Mouse (Mus musculus) liver, postnatal 0 days (tissue): ENCODE data around the gene Rasd1. TPM values are rescaled to one million over a fixed set of nuclear protein-coding genes. Genes with fewer than 3 reads are reported as not detected.

Experiments
- ATAC-seq: fragments of 200-750 bp; cut with Nextera tagmentation; 2 replicates; pipeline ENCODE4 v1.8.0; 2017; ENCODE audit warnings: mild to moderate bottlenecking, moderate library complexity
- DNase-seq: peaks from one replicate; pipeline ENCODE4 v3.0.0-alpha.2; 2016
- H3K27ac ChIP-seq: fragments of 300-500 bp; sonication (generic); 2 replicates; pipeline ENCODE4 v1.5.1; 2014; ENCODE audit warnings: antibody characterized with exemption, moderate library complexity, mild to moderate bottlenecking, low read depth
- H3K27me3 ChIP-seq: fragments of 300-500 bp; sonication (generic); 2 replicates; pipeline ENCODE4 v1.6.1; 2014; ENCODE audit warnings: low read length, control low read depth, mixed read lengths; ENCODE audit not compliant: insufficient read depth
- H3K36me3 ChIP-seq: fragments of 300-500 bp; sonication (generic); replicated peaks from 2 replicates; pipeline ENCODE4 v1.6.1; 2014; ENCODE audit warnings: mild to moderate bottlenecking, control low read depth, low read length, moderate library complexity, mixed read lengths; ENCODE audit not compliant: insufficient read depth
- H3K4me1 ChIP-seq: fragments of 300-500 bp; sonication (generic); 2 replicates; pipeline ENCODE4 v1.6.1; 2014; ENCODE audit warnings: antibody characterized with exemption, mild to moderate bottlenecking, control low read depth; ENCODE audit not compliant: insufficient read depth
- H3K4me2 ChIP-seq: fragments of 300-500 bp; sonication (generic); 2 replicates; pipeline ENCODE4 v1.6.1; 2014; ENCODE audit warnings: low read depth, mild to moderate bottlenecking, low read length, moderate library complexity, mixed read lengths
- H3K4me3 ChIP-seq: fragments of 300-500 bp; sonication (generic); 2 replicates; pipeline ENCODE4 v1.5.1; 2014; ENCODE audit warnings: low read depth, low read length
- H3K9ac ChIP-seq: fragments of 300-500 bp; sonication (generic); replicated peaks from 2 replicates; pipeline ENCODE4 v1.6.1; 2014; ENCODE audit warnings: mild to moderate bottlenecking, moderate library complexity
- H3K9me3 ChIP-seq: fragments of 300-500 bp; sonication (generic); 2 replicates; pipeline ENCODE4 v1.6.1; 2016; ENCODE audit warnings: mild to moderate bottlenecking, control low read depth, low read length, mixed read lengths
- CTCF ChIP-seq: sonication (generic); IDR thresholded peaks from 2 replicates; pipeline ENCODE4 v1.5.1; 2016; ENCODE audit warnings: antibody characterized with exemption, low read depth
- EP300 ChIP-seq: IDR thresholded peaks from 2 replicates; pipeline ENCODE4 v1.6.1; 2016; ENCODE audit warnings: antibody characterized with exemption, low read depth, mild to moderate bottlenecking
- WGBS: fragments of 180-500 bp; shearing (Covaris S2); extraction: QIAGEN DNeasy Blood & Tissue Kit; methylation state at CpG from one replicate; pipeline ENCODE4 v1.1.7; 2014; ENCODE audit not compliant: insufficient replicate concordance; 5-methylcytosine and 5-hydroxymethylcytosine counted together
- polyA plus RNA-seq: library from polyadenylated mRNA; unstranded; fragments of >200 nt; fragmentation: Nextera tagmentation; extraction: Ambion mirVana; gene quantifications from 2 replicates; pipeline ENCODE4 v1.2.1, GENCODE M21; 2015

Rasd1 gene
- polyA plus RNA-seq, 1 experiment from 2014 or later: 3.2 TPM

DNA sequence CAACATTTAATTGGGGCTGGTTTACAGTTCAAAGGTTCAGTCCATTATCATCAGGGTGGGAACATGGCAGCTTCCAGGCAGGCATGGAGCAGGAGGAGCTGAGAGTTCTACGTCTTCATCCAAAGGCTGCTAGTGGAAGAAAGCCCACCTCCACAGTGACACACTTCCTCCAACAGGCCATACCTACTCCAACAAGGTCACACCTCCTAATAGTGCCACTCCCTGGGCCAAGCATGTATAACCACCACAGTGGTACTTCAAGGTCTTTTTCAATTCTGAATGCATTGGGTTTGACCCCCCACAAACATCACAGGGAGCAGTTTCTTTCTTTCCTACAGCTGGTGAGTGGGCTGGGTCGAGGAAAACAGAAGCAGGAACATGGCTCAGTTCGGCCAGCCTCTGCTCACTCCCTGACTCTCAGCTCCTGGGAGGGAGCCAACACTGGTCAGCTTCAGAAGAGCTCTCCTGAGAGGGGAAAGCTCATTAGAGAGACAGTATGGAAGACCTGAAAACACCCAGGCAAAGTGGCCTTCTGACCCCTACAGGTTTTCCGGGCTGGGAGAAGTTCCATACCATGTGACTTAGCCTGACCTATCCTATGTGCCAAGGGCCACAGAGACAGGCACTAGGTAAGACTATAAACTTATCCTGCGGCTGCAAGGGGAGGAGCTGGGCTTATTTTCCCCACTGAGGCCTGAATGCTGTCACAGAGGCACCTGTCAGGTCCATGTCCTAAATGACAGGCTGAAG is 36.7 kb upstream of the Rasd1 start:
- H3K27ac ChIP-seq: no peak overlapping the region
- ATAC-seq: no peak
- no peak overlapping the region for H3K4me2 ChIP-seq
- H3K27me3 ChIP-seq: no peaks in the 10 kb centered on the region
- DNase-seq: no peak
- H3K9ac ChIP-seq: no peak overlapping the region
- no peaks in the 10 kb centered on the region for H3K9me3 ChIP-seq
- H3K4me3 ChIP-seq: no peak overlapping the region
- WGBS: 69% methylated on average over 5 of the region's 5 CpGs
- H3K4me1 ChIP-seq: peaks cover 8% of the 10 kb centered on the region
- H3K36me3 ChIP-seq: no peaks in the 10 kb centered on the region
- TF ChIP-seq EP300 (no peak), CTCF (no peak)

DNA sequence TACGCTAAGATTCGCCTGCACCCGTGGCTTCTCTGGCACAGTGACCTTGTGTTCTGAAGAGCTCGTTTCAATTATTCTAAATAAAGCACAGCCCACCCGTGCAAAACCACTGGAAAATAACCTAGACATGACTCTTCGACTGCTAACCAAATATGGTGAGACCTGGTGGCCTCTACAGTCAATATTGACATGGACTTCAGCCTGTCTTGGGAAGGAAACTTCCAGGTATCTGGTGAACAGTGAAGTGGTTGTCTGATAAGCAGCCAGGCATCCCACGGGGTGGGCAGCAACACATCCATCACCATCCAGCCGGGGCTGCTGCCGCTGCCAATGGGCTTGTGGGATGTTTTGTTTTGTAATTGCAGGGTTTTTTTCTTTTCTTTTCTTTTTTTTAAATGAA is 29.6 kb upstream of the Rasd1 start:
- no peak for DNase-seq
- H3K27me3 ChIP-seq: no peaks in the 10 kb centered on the region
- peaks cover 22% of the 10 kb centered on the region for H3K4me1 ChIP-seq
- no peak overlapping the region for H3K4me2 ChIP-seq
- ATAC-seq: no peak
- no peaks in the 10 kb centered on the region for H3K36me3 ChIP-seq
- 40% methylated on average over 9 of the region's 9 CpGs for WGBS
- TF ChIP-seq CTCF (no peak), EP300 (no peak)
- no peaks in the 10 kb centered on the region for H3K9me3 ChIP-seq
- no peak overlapping the region for H3K9ac ChIP-seq
- no peak overlapping the region for H3K4me3 ChIP-seq
- no peak overlapping the region for H3K27ac ChIP-seq

DNA sequence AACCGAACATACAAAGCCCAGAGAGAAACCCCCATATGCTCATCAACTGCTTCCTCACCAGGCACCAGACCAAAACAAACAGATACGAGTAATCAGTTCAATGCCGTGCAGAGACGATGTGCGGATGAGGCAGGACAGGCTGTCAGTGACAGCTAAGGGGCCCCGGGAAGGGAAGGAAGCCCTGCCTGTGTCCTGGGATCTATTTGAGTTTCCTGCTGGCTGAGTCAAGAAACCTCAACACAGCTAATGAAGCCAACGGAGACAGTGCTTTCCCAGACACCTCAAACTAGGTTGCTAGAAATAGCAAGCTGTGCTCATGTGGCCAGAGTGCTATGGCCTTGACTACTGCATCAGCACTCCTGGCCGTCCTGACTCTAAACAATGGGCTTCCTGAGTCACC is 26.6 kb upstream of the Rasd1 start:
- 35% methylated on average over 8 of the region's 8 CpGs for WGBS
- DNase-seq (no peak), ATAC-seq (0 out of 2 replicates have a peak, but pooled peaks have one; percentile 25)
- Histone ChIP-seq H3K4me2 (no peak overlapping the region), H3K4me3 (no peak overlapping the region), H3K4me1 (peaks cover 14% of the 10 kb centered on the region; the same call in 1 of the 2 replicates), H3K27me3 (no peaks in the 10 kb centered on the region), H3K9ac (no peak overlapping the region), H3K27ac (no peak overlapping the region), H3K36me3 (no peaks in the 10 kb centered on the region), H3K9me3 (no peaks in the 10 kb centered on the region)
- TF ChIP-seq CTCF (no peak), EP300 (no peak)

DNA sequence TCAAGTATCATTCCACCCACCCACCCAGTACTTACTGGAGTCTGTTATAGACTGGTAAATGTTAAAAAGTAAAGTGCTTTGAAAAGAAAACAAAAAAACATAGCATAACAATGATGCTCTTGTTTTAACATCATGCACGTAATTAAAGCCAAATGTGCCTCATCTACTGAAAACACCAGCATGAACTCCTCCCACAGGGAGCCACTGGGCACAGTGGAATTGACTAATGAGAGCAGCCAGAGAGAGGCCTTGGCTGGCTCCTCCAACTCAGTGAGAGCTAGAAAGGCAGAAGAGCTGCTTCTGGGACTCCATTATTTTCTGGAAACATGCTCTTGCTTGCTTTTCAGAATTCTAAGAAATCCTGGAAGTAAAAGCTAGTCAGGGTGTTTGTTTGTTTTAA is 24.7 kb upstream of the Rasd1 start:
- no peak overlapping the region for H3K9ac ChIP-seq
- H3K4me2 ChIP-seq: no peak overlapping the region
- peaks cover 11% of the 10 kb centered on the region; the same call in 1 of the 2 replicates for H3K4me1 ChIP-seq
- 82% methylated on average over 1 of the region's 1 CpGs for WGBS
- no peaks in the 10 kb centered on the region for H3K9me3 ChIP-seq
- no peak for ATAC-seq
- H3K4me3 ChIP-seq: no peak overlapping the region
- TF ChIP-seq CTCF (no peak), EP300 (no peak)
- DNase-seq: no peak
- H3K36me3 ChIP-seq: no peaks in the 10 kb centered on the region
- H3K27ac ChIP-seq: no peak overlapping the region
- H3K27me3 ChIP-seq: no peaks in the 10 kb centered on the region

DNA sequence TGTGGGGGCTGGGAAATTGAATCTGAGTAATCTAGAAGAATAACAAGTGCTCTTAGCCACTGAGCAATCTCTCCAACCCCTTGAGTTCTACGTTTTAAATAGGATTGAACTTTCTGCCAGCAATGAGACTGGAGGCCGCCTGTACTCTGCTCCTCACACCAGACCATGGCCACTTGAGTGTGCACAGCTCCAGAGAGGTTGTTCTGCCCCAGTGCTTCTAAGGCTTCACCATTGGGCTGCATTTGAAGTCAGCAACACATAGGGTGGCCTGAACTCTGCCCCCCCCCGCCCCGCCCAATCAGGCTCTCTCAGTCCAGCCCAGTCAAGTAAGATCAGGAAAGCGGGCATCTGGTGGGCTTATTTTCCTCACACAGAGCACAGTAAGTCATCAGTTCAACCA is 13.1 kb upstream of the Rasd1 start:
- no peak overlapping the region for H3K27ac ChIP-seq
- no peak overlapping the region for H3K4me3 ChIP-seq
- no peaks in the 10 kb centered on the region for H3K9me3 ChIP-seq
- TF ChIP-seq CTCF (no peak), EP300 (no peak)
- no peak overlapping the region for H3K9ac ChIP-seq
- H3K4me2 ChIP-seq: no peak overlapping the region
- no peaks in the 10 kb centered on the region for H3K4me1 ChIP-seq
- 69% methylated on average over 5 of the region's 5 CpGs for WGBS
- no peak for ATAC-seq
- H3K36me3 ChIP-seq: peaks cover 8% of the 10 kb centered on the region
- H3K27me3 ChIP-seq: no peaks in the 10 kb centered on the region
- no peak for DNase-seq

DNA sequence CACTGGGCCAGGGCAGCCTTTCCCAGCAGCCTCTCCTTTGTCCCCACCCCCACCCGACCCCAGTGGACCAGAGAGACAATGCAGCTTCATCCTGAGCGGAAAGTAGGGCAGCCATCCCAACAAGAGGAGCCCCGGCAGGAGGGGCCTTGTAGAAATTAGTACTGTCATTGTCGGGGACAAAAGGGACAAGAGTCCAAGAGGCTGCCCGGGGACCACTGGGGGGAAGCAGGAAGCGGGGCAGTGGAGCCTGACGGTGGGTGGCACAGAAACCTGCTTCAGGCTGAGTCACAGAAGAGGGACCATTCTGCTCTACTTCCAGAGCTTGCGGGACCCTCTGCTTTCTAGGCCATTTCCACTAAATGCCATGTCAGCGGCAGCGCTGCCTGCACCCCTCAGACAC is 10.5 kb upstream of the Rasd1 start:
- WGBS: 71% methylated on average over 10 of the region's 10 CpGs
- TF ChIP-seq EP300: no peak
- TF ChIP-seq CTCF: no peak
- Histone ChIP-seq H3K27me3 (no peaks in the 10 kb centered on the region), H3K4me3 (no peak overlapping the region), H3K4me2 (no peak overlapping the region), H3K9ac (no peak overlapping the region), H3K4me1 (no peaks in the 10 kb centered on the region), H3K36me3 (peaks cover 14% of the 10 kb centered on the region), H3K9me3 (no peaks in the 10 kb centered on the region), H3K27ac (no peak overlapping the region)
- ATAC-seq (no peak), DNase-seq (no peak)

DNA sequence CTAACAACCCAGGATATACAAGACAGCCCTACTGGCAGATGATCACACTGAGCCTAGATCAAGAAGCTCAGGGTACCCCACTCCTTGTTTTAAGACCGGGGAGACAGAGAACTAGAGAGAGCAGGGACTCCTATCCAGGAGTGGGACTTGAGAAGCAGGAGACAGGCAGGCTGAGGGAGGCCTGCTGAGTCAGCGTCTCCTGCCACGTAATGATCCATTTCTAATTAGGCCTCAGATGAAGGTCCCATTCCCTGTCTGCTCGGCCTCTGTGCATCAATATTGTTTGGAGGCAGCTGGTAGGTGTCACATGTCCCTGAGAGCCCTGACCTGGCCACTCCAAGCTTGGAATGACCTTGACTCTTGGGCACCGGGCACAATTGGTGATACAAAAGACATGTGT is 8.6 kb upstream of the Rasd1 start:
- Histone ChIP-seq H3K4me2 (no peak overlapping the region), H3K27ac (no peak overlapping the region), H3K36me3 (peaks cover 11% of the 10 kb centered on the region), H3K9ac (no peak overlapping the region), H3K4me1 (no peaks in the 10 kb centered on the region), H3K4me3 (no peak overlapping the region), H3K9me3 (no peaks in the 10 kb centered on the region), H3K27me3 (no peaks in the 10 kb centered on the region)
- WGBS: 72% methylated on average over 5 of the region's 5 CpGs
- DNase-seq (no peak), ATAC-seq (no peak)
- TF ChIP-seq CTCF: no peak
